Mouse (Mus musculus) cortical plate, adult 2 months (tissue): ENCODE measurements around the gene Socs1. TPM values are rescaled to one million over a fixed set of nuclear protein-coding genes. Genes with fewer than 3 reads are reported as not detected.

Experiments used
- H3K27ac ChIP-seq: fragments of 200-500 bp; 2 replicates; pipeline ENCODE4 v1.5.1; 2012; ENCODE audit warnings: low read length, control low read depth, inconsistent platforms; ENCODE audit not compliant: insufficient read depth
- H3K4me1 ChIP-seq: fragments of 200-500 bp; 2 replicates; pipeline ENCODE4 v1.6.1; 2011; ENCODE audit warnings: low read length; ENCODE audit not compliant: control insufficient read depth, insufficient read depth
- H3K4me3 ChIP-seq: fragments of 200-500 bp; 2 replicates; pipeline ENCODE4 v1.5.1; 2011; ENCODE audit warnings: mild to moderate bottlenecking, low read length, control low read depth; ENCODE audit not compliant: insufficient read depth
- CTCF ChIP-seq: fragments of 200-500 bp; IDR thresholded peaks from 2 replicates; pipeline ENCODE4 v1.5.1; 2011; ENCODE audit warnings: mild to moderate bottlenecking, control low read depth, low read length; ENCODE audit not compliant: insufficient read depth; ENCODE audit errors: extremely low read depth
- POLR2A ChIP-seq: fragments of 200-500 bp; IDR thresholded peaks from 2 replicates; pipeline ENCODE4 v1.6.1; 2011; ENCODE audit warnings: mild to moderate bottlenecking, low read length, control low read depth; ENCODE audit not compliant: insufficient read depth; ENCODE audit errors: extremely low read depth
- polyA plus RNA-seq: library from polyadenylated mRNA; depleted of rRNA; stranded (reverse); fragments of >200 nt; gene quantifications from 2 replicates; pipeline ENCODE4 v1.2.3, GENCODE M21; 2012; rRNA removed

Socs1 gene
- polyA plus RNA-seq, 1 experiment: 0.71 TPM

DNA sequence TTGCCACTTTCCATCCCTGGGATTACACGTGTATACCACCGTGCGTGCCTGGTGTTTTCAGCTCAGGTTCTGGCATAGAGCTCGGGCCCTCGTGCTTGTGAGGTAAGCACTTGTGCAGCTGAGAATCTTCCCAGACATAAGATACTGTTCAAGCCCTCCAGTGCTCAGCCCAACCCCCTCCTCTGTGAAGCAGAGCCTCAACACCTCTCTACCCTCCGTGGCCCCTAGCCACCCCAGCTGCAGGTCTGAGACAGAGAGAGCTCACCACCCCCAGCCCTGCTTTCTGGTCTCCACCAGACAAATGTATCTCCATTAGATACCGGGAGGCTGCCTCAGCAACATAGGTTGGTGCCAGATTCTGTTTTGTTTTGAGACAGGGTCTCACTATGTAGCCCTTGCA is 36.1 kb downstream of the Socs1 start:
- Histone ChIP-seq H3K27ac (no peak overlapping the region), H3K4me3 (no peak overlapping the region), H3K4me1 (no peaks in the 10 kb centered on the region)
- TF ChIP-seq POLR2A (no peak), CTCF (no peak)

DNA sequence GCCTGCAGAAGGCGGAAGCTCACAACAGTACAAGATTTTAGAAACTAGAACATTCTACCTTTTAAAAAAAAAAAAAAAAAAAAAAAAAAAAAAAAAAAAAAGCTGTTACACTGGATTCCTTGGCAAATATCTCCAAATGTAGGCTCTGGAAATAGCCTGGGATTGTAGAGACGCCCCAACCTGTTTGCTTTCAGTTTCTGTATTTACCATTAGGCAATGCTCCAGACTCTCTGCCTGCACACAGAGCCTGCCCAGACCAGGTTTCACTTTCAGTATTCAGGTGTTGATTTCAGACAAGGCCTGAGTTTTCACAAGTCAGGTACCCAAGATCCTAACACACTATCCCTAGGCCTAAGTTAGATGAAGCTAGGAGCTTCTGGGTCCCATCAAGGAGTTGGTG is 44.3 kb downstream of the Socs1 start:
- Histone ChIP-seq H3K4me3 (no peak overlapping the region), H3K27ac (no peak overlapping the region), H3K4me1 (no peaks in the 10 kb centered on the region)
- TF ChIP-seq CTCF (no peak), POLR2A (no peak)

DNA sequence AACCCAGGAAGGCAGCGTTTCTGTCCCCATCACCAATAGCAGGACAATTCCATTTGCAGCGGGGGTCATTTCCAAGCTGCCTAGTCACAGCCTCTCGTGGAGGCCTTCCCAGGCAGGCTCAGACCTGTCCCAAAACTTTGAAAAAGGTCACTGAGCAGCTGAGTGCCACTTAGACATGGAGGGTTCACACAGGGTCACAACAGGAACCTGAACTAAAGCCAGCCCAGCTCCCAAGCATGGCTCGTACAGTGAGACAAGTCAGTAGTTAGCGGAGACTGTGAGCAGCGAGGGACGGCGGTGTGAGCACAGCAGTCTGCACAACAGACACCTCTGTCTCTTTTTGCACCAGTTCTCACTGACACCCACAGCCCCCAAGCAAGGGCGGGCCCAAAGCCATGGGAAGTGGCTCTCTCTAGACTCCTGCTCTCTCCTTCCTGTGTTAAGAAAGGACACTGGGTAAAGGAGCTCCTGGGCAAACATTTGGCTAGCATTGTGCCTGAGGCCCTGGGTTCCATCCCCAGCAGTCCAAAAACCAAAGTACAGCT is 45.4 kb downstream of the Socs1 start:
- Histone ChIP-seq H3K27ac (no peak overlapping the region), H3K4me3 (no peak overlapping the region), H3K4me1 (no peaks in the 10 kb centered on the region)
- TF ChIP-seq CTCF: no peak
- no peak for TF ChIP-seq POLR2A

GRCm38 (mm10) chr16:10738866-10739265 is 46.5 kb downstream of the Socs1 start:
- no peak overlapping the region for H3K4me3 ChIP-seq
- H3K4me1 ChIP-seq: no peaks in the 10 kb centered on the region
- no peak for TF ChIP-seq POLR2A
- H3K27ac ChIP-seq: no peak overlapping the region

DNA sequence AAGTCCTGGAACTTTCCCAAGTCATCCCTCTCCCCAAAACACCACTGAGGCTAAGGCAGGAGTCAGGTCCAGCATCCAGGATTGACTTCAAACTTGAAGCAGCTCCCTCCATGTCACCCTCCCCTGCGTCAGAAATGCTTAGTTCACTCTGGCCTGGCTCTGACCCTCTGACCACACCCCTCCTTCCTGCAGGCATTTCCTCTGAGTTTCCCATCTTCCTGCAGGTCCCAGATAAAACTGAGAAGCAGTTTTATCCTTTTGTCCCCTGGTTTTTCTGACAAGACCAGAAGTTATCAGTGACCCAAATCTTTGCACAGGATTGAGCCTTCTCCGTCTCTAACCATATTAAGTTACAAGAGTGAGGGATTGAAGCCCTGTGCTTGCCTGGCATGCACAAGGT is 47.8 kb downstream of the Socs1 start:
- no peaks in the 10 kb centered on the region for H3K4me1 ChIP-seq

GRCm38 (mm10) chr16:10736364-10736763 is 49.0 kb downstream of the Socs1 start:
- Histone ChIP-seq H3K4me3 (no peak overlapping the region), H3K4me1 (no peaks in the 10 kb centered on the region), H3K27ac (no peak overlapping the region)
- TF ChIP-seq POLR2A (no peak), CTCF (no peak)

More for the DNA sequence above, 47.8 kb downstream of the Socs1 start:
- H3K4me3 ChIP-seq: no peak overlapping the region
- H3K27ac ChIP-seq: no peak overlapping the region
- TF ChIP-seq POLR2A (no peak), CTCF (no peak)

GRCm38 (mm10) chr16:10735781-10736180 is 49.6 kb downstream of the Socs1 start:
- Histone ChIP-seq H3K4me3 (no peak overlapping the region), H3K27ac (no peak overlapping the region), H3K4me1 (no peaks in the 10 kb centered on the region)
- no peak for TF ChIP-seq CTCF
- no peak for TF ChIP-seq POLR2A

DNA sequence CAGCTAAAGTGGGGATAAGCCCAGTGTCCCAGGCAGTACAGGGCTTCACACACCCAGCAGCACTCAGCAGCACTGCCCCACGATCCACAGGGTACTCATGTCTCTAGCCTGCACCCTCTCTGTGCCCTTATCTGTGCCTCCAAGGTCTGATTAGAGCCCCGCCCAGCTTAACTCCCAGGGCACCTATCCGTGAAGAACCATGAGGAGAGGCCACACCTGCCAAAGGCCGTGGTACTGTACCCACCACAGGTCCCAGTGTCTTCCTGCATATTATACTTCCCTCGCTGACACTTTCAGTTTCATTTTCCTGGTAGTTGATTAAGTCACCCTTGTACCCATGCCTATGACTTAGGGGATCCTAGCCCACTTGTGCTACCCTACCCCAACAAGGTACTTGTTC is 52.9 kb downstream of the Socs1 start:
- Histone ChIP-seq H3K4me3 (no peak overlapping the region), H3K27ac (no peak overlapping the region), H3K4me1 (no peaks in the 10 kb centered on the region; the same call in none of the 2 replicates)
- TF ChIP-seq CTCF (no peak), POLR2A (no peak)

Other genes with a start within 250 kb of the Socs1 start
- 84.5 and 85.3 TPM in 2 replicates for gene Dexi, start 242.5 kb downstream of the Socs1 start, polyA plus RNA-seq
- gene Clec16a, start 240.2 kb downstream of the Socs1 start, polyA plus RNA-seq: 46.2 and 49.3 TPM in 2 replicates
- gene Tnp2, start 3.1 kb upstream of the Socs1 start, polyA plus RNA-seq: not detected in 2 replicates
- not detected in 2 replicates for gene Prm3, start 5.4 kb upstream of the Socs1 start, polyA plus RNA-seq
- not detected in 2 replicates for gene Prm2, start 10.6 kb upstream of the Socs1 start, polyA plus RNA-seq
- gene Prm1, start 20.3 kb upstream of the Socs1 start, polyA plus RNA-seq: not detected in 2 replicates
- not detected in 2 replicates for gene Gm11172, start 27.4 kb upstream of the Socs1 start, polyA plus RNA-seq
- gene Rmi2, start 49.5 kb upstream of the Socs1 start, polyA plus RNA-seq: 0.25 and 0.29 TPM in 2 replicates